Mouse (Mus musculus) forebrain, embryonic 11.5 days (tissue): Measurements from ENCODE around the gene Scrn3. TPM values are rescaled to one million over a fixed set of nuclear protein-coding genes. Genes with fewer than 3 reads are reported as not detected.

Experiments
- ATAC-seq: fragments of 200-750 bp; cut with Nextera tagmentation; replicated peaks from 2 replicates; pipeline ENCODE4 v1.8.0; 2017; ENCODE audit warnings: moderate TSS enrichment; ENCODE audit not compliant: low FRiP score
- DNase-seq: peaks from one replicate; pipeline ENCODE4 v3.0.0-alpha.2; 2017; ENCODE audit warnings: low spot score
- H3K27ac ChIP-seq: fragments of 300-500 bp; sonication (generic); 2 replicates; pipeline ENCODE4 v1.5.1; 2014; ENCODE audit warnings: low read depth, low read length
- H3K27me3 ChIP-seq: fragments of 300-500 bp; sonication (generic); 2 replicates; pipeline ENCODE4 v1.6.1; 2014; ENCODE audit warnings: mild to moderate bottlenecking, low read length, mixed read lengths; ENCODE audit not compliant: control insufficient read depth, insufficient read depth
- H3K36me3 ChIP-seq: fragments of 300-500 bp; sonication (generic); 2 replicates; pipeline ENCODE4 v1.6.1; 2014; ENCODE audit warnings: mild to moderate bottlenecking, low read length, moderate library complexity, mixed read lengths; ENCODE audit not compliant: control insufficient read depth, insufficient read depth
- H3K4me1 ChIP-seq: fragments of 300-500 bp; sonication (generic); replicated peaks from 2 replicates; pipeline ENCODE4 v1.6.1; 2014; ENCODE audit warnings: low read length, mixed read lengths; ENCODE audit not compliant: control insufficient read depth, insufficient read depth
- H3K4me2 ChIP-seq: fragments of 300-500 bp; sonication (generic); 2 replicates; pipeline ENCODE4 v1.6.1; 2014; ENCODE audit warnings: low read depth, mild to moderate bottlenecking, low read length, moderate library complexity, mixed read lengths; ENCODE audit not compliant: severe bottlenecking
- H3K4me3 ChIP-seq: fragments of 300-500 bp; sonication (generic); 2 replicates; pipeline ENCODE4 v1.5.1; 2014; ENCODE audit warnings: low read depth, low read length
- H3K9ac ChIP-seq: fragments of 300-500 bp; sonication (generic); 2 replicates; pipeline ENCODE4 v1.6.1; 2014; ENCODE audit warnings: low read length
- H3K9me3 ChIP-seq: fragments of 300-500 bp; sonication (generic); 2 replicates; pipeline ENCODE4 v1.6.1; 2016; ENCODE audit warnings: low read length, mixed read lengths; ENCODE audit not compliant: control insufficient read depth
- WGBS: fragments of 180-500 bp; shearing (Covaris S2); extraction: QIAGEN DNeasy Blood & Tissue Kit; methylation state at CpG from one replicate; pipeline ENCODE4 v1.1.7; 2014; 5-methylcytosine and 5-hydroxymethylcytosine counted together
- polyA plus RNA-seq: library from polyadenylated mRNA; unstranded; fragments of >200 nt; fragmentation: Nextera tagmentation; extraction: Ambion mirVana; gene quantifications from 2 replicates; pipeline ENCODE4 v1.2.1, GENCODE M21; 2014

Scrn3 gene
- polyA plus RNA-seq, 1 experiment from 2014 or later: 14.0 TPM

- peak; percentile 68 for DNase-seq
- no peaks in the 10 kb centered on the region for H3K9me3 ChIP-seq
- no peak overlapping the region for H3K9ac ChIP-seq
These were observed 33.5 kb upstream of the Scrn3 start for GRCm38 (mm10) chr2:73278869-73279268.

DNA sequence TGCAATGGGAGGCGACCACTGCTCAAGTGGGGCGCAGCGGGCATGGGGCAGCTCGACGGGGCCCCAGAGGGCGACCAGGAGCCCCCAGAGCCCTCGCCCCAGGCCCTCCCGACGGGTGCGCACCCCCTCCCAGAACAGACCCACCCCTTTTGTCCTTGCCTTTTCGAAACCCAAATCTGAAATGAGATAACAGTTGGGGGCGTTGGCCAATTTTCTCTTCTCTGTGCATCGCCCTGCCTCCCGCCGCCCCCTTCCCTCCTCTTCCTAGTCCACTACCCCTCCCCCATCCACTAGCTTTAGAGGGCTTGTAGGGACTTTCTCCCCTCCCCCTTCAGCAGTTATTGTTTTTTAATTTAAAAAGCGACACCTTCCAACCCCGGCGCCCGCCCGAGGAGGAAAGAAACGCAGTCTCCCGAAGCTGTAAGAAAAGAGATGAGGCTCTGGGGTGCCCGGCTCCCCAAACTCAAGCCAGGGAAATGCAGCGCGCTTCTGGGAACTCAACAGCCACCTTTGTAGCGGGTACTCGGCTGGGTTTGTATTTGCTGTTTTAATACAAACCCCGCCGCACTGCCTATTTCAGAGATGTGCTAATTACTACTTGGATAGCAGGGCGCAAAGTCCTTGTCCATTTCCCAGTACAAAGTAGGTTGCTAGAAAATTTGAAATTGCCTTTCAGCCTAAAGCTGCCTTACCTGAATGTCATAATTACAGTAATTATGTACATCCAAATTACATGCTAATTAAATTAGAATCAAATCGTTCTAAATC, 32.9 kb upstream of the Scrn3 start:
- H3K9ac ChIP-seq: no peak overlapping the region
- H3K9me3 ChIP-seq: no peaks in the 10 kb centered on the region
- H3K36me3 ChIP-seq: no peaks in the 10 kb centered on the region
- peak overlapping the region; percentile 27 for H3K4me2 ChIP-seq
- peaks cover 48% of the 10 kb centered on the region for H3K27me3 ChIP-seq
- DNase-seq (no peak), ATAC-seq (peak; percentile 3; the same call in 1 of the 2 replicates)
- H3K27ac ChIP-seq: no peak overlapping the region
- 0 out of 2 replicates have a peak overlapping the region, but pooled peaks have one; percentile 9 for H3K4me3 ChIP-seq
- WGBS: under 1% methylated on average over 29 of the region's 31 CpGs
- H3K4me1 ChIP-seq: peaks cover 16% of the 10 kb centered on the region

More at GRCm38 (mm10) chr2:73278869-73279268, 33.5 kb upstream of the Scrn3 start:
- Histone ChIP-seq H3K4me3 (peak overlapping the region; percentile 9; the same call in 1 of the 2 replicates), H3K4me2 (peak overlapping the region; percentile 27), H3K36me3 (no peaks in the 10 kb centered on the region), H3K27me3 (peaks cover 54% of the 10 kb centered on the region), H3K27ac (0 out of 2 replicates have a peak overlapping the region, but pooled peaks have one; percentile 46), H3K4me1 (peaks cover 22% of the 10 kb centered on the region)
- ATAC-seq: peak; percentile 49; the same call in 1 of the 2 replicates
- WGBS: under 1% methylated on average over 17 of the region's 17 CpGs

- Histone ChIP-seq H3K4me1 (peaks cover 16% of the 10 kb centered on the region), H3K36me3 (no peaks in the 10 kb centered on the region), H3K9me3 (no peaks in the 10 kb centered on the region), H3K27me3 (peaks cover 44% of the 10 kb centered on the region), H3K4me3 (no peak overlapping the region), H3K4me2 (no peak overlapping the region), H3K9ac (no peak overlapping the region), H3K27ac (no peak overlapping the region)
- ATAC-seq (no peak), DNase-seq (peak; percentile 61)
- under 1% methylated on average over 33 of the region's 33 CpGs for WGBS
These were observed 31.9 kb upstream of the Scrn3 start for GRCm38 (mm10) chr2:73280356-73281047.

- ATAC-seq (no peak), DNase-seq (no peak)
- H3K4me1 ChIP-seq: peaks cover 16% of the 10 kb centered on the region
- no peaks in the 10 kb centered on the region for H3K36me3 ChIP-seq
- no peak overlapping the region for H3K9ac ChIP-seq
- no peak overlapping the region for H3K4me2 ChIP-seq
- H3K27me3 ChIP-seq: peaks cover 39% of the 10 kb centered on the region
- H3K27ac ChIP-seq: no peak overlapping the region
- no peak overlapping the region for H3K4me3 ChIP-seq
- no peaks in the 10 kb centered on the region for H3K9me3 ChIP-seq
- 4% methylated on average over 22 of the region's 22 CpGs for WGBS
These were observed 31.2 kb upstream of the Scrn3 start for GRCm38 (mm10) chr2:73281048-73281661.

- WGBS: 8% methylated on average over 7 of the region's 7 CpGs
- H3K4me3 ChIP-seq: no peak overlapping the region
- H3K4me2 ChIP-seq: no peak overlapping the region
- no peak for DNase-seq
- no peak overlapping the region for H3K9ac ChIP-seq
- no peaks in the 10 kb centered on the region for H3K36me3 ChIP-seq
- peaks cover 36% of the 10 kb centered on the region for H3K27me3 ChIP-seq
- peaks cover 16% of the 10 kb centered on the region for H3K4me1 ChIP-seq
- H3K27ac ChIP-seq: no peak overlapping the region
- ATAC-seq: no peak
- no peaks in the 10 kb centered on the region for H3K9me3 ChIP-seq
These were observed 30.7 kb upstream of the Scrn3 start for GRCm38 (mm10) chr2:73281707-73282106.

GRCm38 (mm10) chr2:73285630-73286029, 26.8 kb upstream of the Scrn3 start:
- WGBS: 2% methylated on average over 2 of the region's 2 CpGs
- Histone ChIP-seq H3K27ac (no peak overlapping the region), H3K27me3 (peaks cover 10% of the 10 kb centered on the region; the same call in 1 of the 2 replicates), H3K4me3 (no peak overlapping the region), H3K9me3 (no peaks in the 10 kb centered on the region), H3K4me1 (no peaks in the 10 kb centered on the region; the same call in 1 of the 2 replicates), H3K4me2 (no peak overlapping the region), H3K9ac (no peak overlapping the region), H3K36me3 (no peaks in the 10 kb centered on the region)
- ATAC-seq (no peak), DNase-seq (no peak)

DNA sequence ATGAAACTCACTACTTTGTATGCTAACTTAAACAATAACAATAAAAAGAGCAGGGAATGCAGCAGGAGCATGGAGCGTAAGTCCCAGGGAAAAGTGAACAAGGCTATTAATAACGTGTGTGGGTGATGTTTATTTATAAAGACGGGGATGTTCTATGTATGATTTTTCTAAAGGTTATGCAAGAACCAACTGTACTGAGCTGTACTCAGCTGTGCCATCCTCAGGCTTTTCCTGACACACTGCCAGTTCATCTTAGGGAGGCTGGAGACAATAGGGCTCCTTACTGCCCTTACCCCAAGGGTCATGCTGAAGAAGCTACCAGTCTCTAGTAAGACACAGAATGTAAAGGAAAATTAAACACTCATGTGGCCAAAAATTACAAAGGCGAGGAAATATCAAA, 21.3 kb upstream of the Scrn3 start:
- H3K4me1 ChIP-seq: no peaks in the 10 kb centered on the region
- H3K9ac ChIP-seq: no peak overlapping the region
- no peaks in the 10 kb centered on the region for H3K9me3 ChIP-seq
- DNase-seq (no peak), ATAC-seq (no peak)
- H3K4me3 ChIP-seq: no peak overlapping the region
- no peaks in the 10 kb centered on the region for H3K36me3 ChIP-seq
- H3K27me3 ChIP-seq: no peaks in the 10 kb centered on the region
- H3K27ac ChIP-seq: no peak overlapping the region
- WGBS: 93% methylated on average over 4 of the region's 4 CpGs
- no peak overlapping the region for H3K4me2 ChIP-seq

GRCm38 (mm10) chr2:73295023-73295422, 17.4 kb upstream of the Scrn3 start:
- Histone ChIP-seq H3K27ac (no peak overlapping the region), H3K9me3 (no peaks in the 10 kb centered on the region), H3K36me3 (no peaks in the 10 kb centered on the region), H3K4me3 (no peak overlapping the region), H3K27me3 (no peaks in the 10 kb centered on the region), H3K9ac (no peak overlapping the region), H3K4me2 (no peak overlapping the region), H3K4me1 (no peaks in the 10 kb centered on the region)
- DNase-seq (no peak), ATAC-seq (no peak)
- 89% methylated on average over 7 of the region's 7 CpGs for WGBS
